Mouse (Mus musculus): Measurements from ENCODE around the gene Scnn1b.

Scnn1b gene

DNA sequence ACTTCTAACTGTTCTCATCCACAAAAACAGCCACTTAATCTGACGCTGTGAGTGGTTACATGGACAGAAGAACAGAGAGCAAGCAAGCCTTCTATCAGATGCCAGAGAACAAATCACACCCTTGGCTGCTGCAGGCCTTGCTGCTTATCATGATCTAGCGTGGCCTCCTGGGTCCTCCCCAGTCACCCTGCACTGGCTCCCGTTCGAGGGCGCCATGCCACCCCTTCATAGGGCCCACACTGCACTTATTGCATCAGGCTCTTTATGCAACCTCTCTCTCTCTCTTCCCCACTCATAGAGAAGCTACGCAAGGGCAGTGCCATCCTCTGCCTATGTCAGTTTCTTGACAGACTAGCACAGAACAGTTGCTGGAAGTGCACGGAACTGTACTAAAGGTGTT, 101.3 kb downstream of the Scnn1b start:
- DNase-seq (ENCODE audit: low read depth, low spot score) = no peak
